13 mouse cellular contexts compared by ENCODE assay signal in genomic region chr19:6475129-6475528, GRCm38 (mm10). TPM values are rescaled to one million over a fixed set of nuclear protein-coding genes. Genes with fewer than 3 reads are reported as not detected.
DNase-seq lines count a peak whose midpoint lies in the region; ATAC-seq and TF ChIP-seq lines count a peak whose summit lies in the region.
"Had no signal": no experiment of that assay in that cellular context is flagged by ENCODE, and none has a peak within 500 bp of the region (broad histone marks: within the 10 kb centered on the region; RNA-seq: fewer than 3 reads in every experiment).

No protein-coding gene starts in this region.

- peaks cover 18% of the 10 kb centered on the region for H3K36me3 ChIP-seq in hindbrain, embryonic 16.5 days (ENCODE audit: control insufficient read depth, insufficient read depth, low read length)
- H3K36me3 ChIP-seq in hindbrain, embryonic 11.5 days (ENCODE audit: control insufficient read depth, insufficient read depth, low read length): no peaks in the 10 kb centered on the region
- H3K36me3 ChIP-seq: heart, embryonic 15.5 days; liver, embryonic 15.5 days had no signal

- H3K4me1 ChIP-seq in hindbrain, embryonic 16.5 days (ENCODE audit: control insufficient read depth, insufficient read depth, low read depth, low read length): peaks cover 3% of the 10 kb centered on the region; the same call in 1 of the 2 replicates
- peaks cover 2% of the 10 kb centered on the region; the same call in 1 of the 2 replicates for H3K4me1 ChIP-seq in hindbrain, embryonic 11.5 days (replicated peaks; ENCODE audit: control insufficient read depth, insufficient read depth, low read length)
- peaks cover 46% of the 10 kb centered on the region for H3K4me1 ChIP-seq in olfactory bulb, adult 2 months (ENCODE audit: control insufficient read depth, insufficient read depth, low read length)
- H3K4me1 ChIP-seq: liver, embryonic 15.5 days had no signal

- no peak for TF ChIP-seq POLR2A in olfactory bulb, adult 2 months (IDR thresholded peaks at IDR 0.05; ENCODE audit: insufficient read depth, low read depth, low read length)

- WGBS in hindbrain, embryonic 16.5 days: 44% methylated on average over 5 of the region's 5 CpGs
- WGBS in hindbrain, embryonic 11.5 days: 48% methylated on average over 5 of the region's 5 CpGs
- 41% methylated on average over 5 of the region's 5 CpGs for WGBS in olfactory bulb, adult 2 months

- no peak for DNase-seq in hindbrain, embryonic 11.5 days (ENCODE audit: low spot score)
- peak; percentile 81 for DNase-seq in retina, postnatal 1 day
- no peak for DNase-seq in retina, embryonic 14.5 days (ENCODE audit: low spot score)
- DNase-seq in kidney, postnatal 36 days: peak; percentile 48 to 63
- DNase-seq in gastrocnemius, postnatal 25 days: no peak
- no peak for DNase-seq in B cell, adult 2 months
- DNase-seq: thymus, postnatal 25 days had no signal

- H3K9ac ChIP-seq in hindbrain, embryonic 16.5 days (ENCODE audit: low read depth, low read length): no peak overlapping the region
- H3K9ac ChIP-seq in hindbrain, embryonic 11.5 days (ENCODE audit: low read depth, low read length): no peak overlapping the region
- H3K9ac ChIP-seq: heart, embryonic 15.5 days; liver, embryonic 15.5 days; neural tube, embryonic 12.5 days had no signal

- peak; percentile 48; the same call in 1 of the 2 replicates for ATAC-seq in hindbrain, embryonic 16.5 days
- ATAC-seq in hindbrain, embryonic 11.5 days (ENCODE audit: low FRiP score): no peak
- ATAC-seq: forebrain, embryonic 16.5 days had no signal

- H3K9me3 ChIP-seq in hindbrain, embryonic 16.5 days (ENCODE audit: control insufficient read depth, low read length): no peaks in the 10 kb centered on the region
- no peaks in the 10 kb centered on the region for H3K9me3 ChIP-seq in hindbrain, embryonic 11.5 days (ENCODE audit: control insufficient read depth, low read length)
- H3K9me3 ChIP-seq: heart, embryonic 15.5 days; liver, embryonic 15.5 days; neural tube, embryonic 12.5 days had no signal

- no peak overlapping the region for H3K4me3 ChIP-seq in hindbrain, embryonic 16.5 days (ENCODE audit: low read length)
- no peak overlapping the region for H3K4me3 ChIP-seq in hindbrain, embryonic 11.5 days (ENCODE audit: low read depth, low read length)
- no peak overlapping the region for H3K4me3 ChIP-seq in olfactory bulb, adult 2 months (ENCODE audit: insufficient read depth, low read depth, low read length)
- H3K4me3 ChIP-seq: heart, embryonic 15.5 days; liver, embryonic 15.5 days; neural tube, embryonic 12.5 days had no signal

- no peaks in the 10 kb centered on the region for H3K27me3 ChIP-seq in hindbrain, embryonic 16.5 days (replicated peaks; ENCODE audit: control insufficient read depth, insufficient read depth, low read length)
- H3K27me3 ChIP-seq in hindbrain, embryonic 11.5 days (ENCODE audit: control insufficient read depth, insufficient read depth, low read length): no peaks in the 10 kb centered on the region
- H3K27me3 ChIP-seq: liver, embryonic 15.5 days; neural tube, embryonic 12.5 days had no signal

- TF ChIP-seq CTCF in olfactory bulb, adult 2 months (IDR thresholded peaks at IDR 0.05; ENCODE audit: insufficient read depth, low read depth, low read length): no peak

- no peak overlapping the region for H3K4me2 ChIP-seq in hindbrain, embryonic 16.5 days (ENCODE audit: low read length)
- no peak overlapping the region for H3K4me2 ChIP-seq in hindbrain, embryonic 11.5 days (replicated peaks; ENCODE audit: low read depth, low read length)
- H3K4me2 ChIP-seq: heart, embryonic 15.5 days; liver, embryonic 15.5 days; neural tube, embryonic 12.5 days had no signal

- H3K27ac ChIP-seq in hindbrain, embryonic 16.5 days (ENCODE audit: low read depth, low read length): peak overlapping the region; percentile 34; the same call in 1 of the 2 replicates
- H3K27ac ChIP-seq in hindbrain, embryonic 11.5 days (ENCODE audit: low read depth, low read length): no peak overlapping the region
- H3K27ac ChIP-seq in olfactory bulb, adult 2 months (ENCODE audit: insufficient read depth, low read depth, low read length): peak overlapping the region; percentile 34; the same call in 1 of the 2 replicates
- H3K27ac ChIP-seq: heart, embryonic 15.5 days; neural tube, embryonic 12.5 days had no signal

RNA-seq across cellular contexts. Expression of gene Nrxn2, which starts 56.6 kb away (rescaled TPM):
- 29.1 and 37.1 TPM in 2 replicates for polyA plus RNA-seq in hindbrain, embryonic 16.5 days (2015; fragmentation: Nextera tagmentation; extraction: Ambion mirVana)
- polyA plus RNA-seq in hindbrain, embryonic 11.5 days (2014; fragmentation: Nextera tagmentation; extraction: Ambion mirVana): 13.6 and 14.3 TPM in 2 replicates
- 202 and 263 TPM in 2 replicates for polyA plus RNA-seq in olfactory bulb, adult 2 months (2012; ENCODE audit: insufficient read depth, insufficient read length, low replicate concordance, missing spikeins)
- total RNA-seq in gastrocnemius, postnatal 25 days (2021): 1 to 10 TPM in 1 of 2 experiments, under 1 TPM in 1; 0.91 to 1.4 TPM

Comparison
In these comparisons a context has a peak if more than half of its experiments do, and no peak if none do; other contexts are left out.
1. DNase-seq: peak in retina, postnatal 1 day (single experiment) and kidney, postnatal 36 days (2 of 2); none in hindbrain, embryonic 11.5 days (single experiment), retina, embryonic 14.5 days (single experiment), gastrocnemius, postnatal 25 days (single experiment) and B cell, adult 2 months (0 of 2).